Mouse (Mus musculus): ENCODE results near the gene Fkbp7. TPM values are rescaled to one million over a fixed set of nuclear protein-coding genes. Genes with fewer than 3 reads are reported as not detected.

Fkbp7 gene
- polyA plus RNA-seq, 1 experiment from 2014 or later: 25.5 TPM

GRCm38 (mm10) chr2:76682301-76682700, 9.4 kb upstream of the Fkbp7 start:
- H3K4me3 ChIP-seq: no peak overlapping the region
- 84% methylated on average over 8 of the region's 8 CpGs for WGBS
- ATAC-seq (ENCODE audit: low read depth): no peak

GRCm38 (mm10) chr2:76676401-76677226, 3.7 kb upstream of the Fkbp7 start:
- peaks cover 12% of the 10 kb centered on the region for H3K36me3 ChIP-seq

More at GRCm38 (mm10) chr2:76682301-76682700, 9.4 kb upstream of the Fkbp7 start:
- Histone ChIP-seq H3K27me3 (no peaks in the 10 kb centered on the region), H3K4me1 (replicated peaks) (peaks cover 10% of the 10 kb centered on the region), H3K4me2 (no peak overlapping the region), H3K27ac (replicated peaks) (no peak overlapping the region), H3K36me3 (peaks cover 65% of the 10 kb centered on the region), H3K9me3 (no peaks in the 10 kb centered on the region), H3K9ac (no peak overlapping the region)

GRCm38 (mm10) chr2:76675949-76676348, 3.0 kb upstream of the Fkbp7 start:
- 9% methylated on average over 4 of the region's 4 CpGs for WGBS
- H3K27me3 ChIP-seq: no peaks in the 10 kb centered on the region
- H3K4me1 ChIP-seq (replicated peaks): peaks cover 55% of the 10 kb centered on the region
- H3K4me3 ChIP-seq: peak overlapping the region; percentile 93
- H3K9ac ChIP-seq: peak overlapping the region; percentile 89
- no peak overlapping the region for H3K27ac ChIP-seq (replicated peaks)
- H3K9me3 ChIP-seq: no peaks in the 10 kb centered on the region
- peak overlapping the region; percentile 76 for H3K4me2 ChIP-seq
- no peak for ATAC-seq (ENCODE audit: low read depth)
- peaks cover 9% of the 10 kb centered on the region; the same call in 1 of the 2 replicates for H3K36me3 ChIP-seq

More at GRCm38 (mm10) chr2:76676401-76677226, 3.7 kb upstream of the Fkbp7 start:
- Histone ChIP-seq H3K4me3 (peak overlapping the region; percentile 93), H3K27me3 (no peaks in the 10 kb centered on the region), H3K9ac (peak overlapping the region; percentile 89), H3K9me3 (no peaks in the 10 kb centered on the region), H3K4me2 (peak overlapping the region; percentile 76), H3K27ac (replicated peaks) (no peak overlapping the region), H3K4me1 (replicated peaks) (peaks cover 49% of the 10 kb centered on the region)
- ATAC-seq (ENCODE audit: low read depth): no peak
- WGBS: 35% methylated on average over 13 of the region's 13 CpGs

- Histone ChIP-seq H3K9ac (peak overlapping the region; percentile 89), H3K4me3 (peak overlapping the region; percentile 93), H3K27ac (replicated peaks) (peak overlapping the region; percentile 90), H3K36me3 (peaks cover 8% of the 10 kb centered on the region; the same call in 1 of the 2 replicates), H3K4me2 (peak overlapping the region; percentile 76), H3K4me1 (replicated peaks) (peaks cover 55% of the 10 kb centered on the region), H3K27me3 (no peaks in the 10 kb centered on the region), H3K9me3 (no peaks in the 10 kb centered on the region)
- WGBS: under 1% methylated on average over 31 of the region's 44 CpGs
- ATAC-seq (ENCODE audit: low read depth): peak; percentile 66
Observed at GRCm38 (mm10) chr2:76675451-76675850, 2.5 kb upstream of the Fkbp7 start.

- 4% methylated on average over 50 of the region's 52 CpGs for WGBS
- peaks cover 7% of the 10 kb centered on the region; the same call in 1 of the 2 replicates for H3K36me3 ChIP-seq
- H3K4me3 ChIP-seq: peak within 1 kb of the TSS; percentile 93
- H3K4me2 ChIP-seq: peak within 1 kb of the TSS; percentile 76
- peak within 1 kb of the TSS; percentile 89 for H3K9ac ChIP-seq
- H3K9me3 ChIP-seq: no peaks in the 10 kb centered on the region
- no peaks in the 10 kb centered on the region for H3K27me3 ChIP-seq
- peak; percentile 68 for ATAC-seq (ENCODE audit: low read depth)
- peaks cover 55% of the 10 kb centered on the region for H3K4me1 ChIP-seq (replicated peaks)
- peak within 1 kb of the TSS; percentile 90 for H3K27ac ChIP-seq (replicated peaks)
Observed at GRCm38 (mm10) chr2:76674725-76675427, 2.0 kb upstream of the Fkbp7 start, which contains the start of gene Plekha3. TSS of gene Plekha3 (plus strand) at chr2:76675281.

GRCm38 (mm10) chr2:76673472-76674081, 661 bp upstream of the Fkbp7 start:
- Histone ChIP-seq H3K4me3 (peak overlapping the region; percentile 48), H3K4me1 (replicated peaks) (peaks cover 55% of the 10 kb centered on the region), H3K27ac (replicated peaks) (peak overlapping the region; percentile 81), H3K4me2 (peak overlapping the region; percentile 76), H3K27me3 (no peaks in the 10 kb centered on the region), H3K36me3 (peaks cover 4% of the 10 kb centered on the region; the same call in 1 of the 2 replicates), H3K9ac (peak overlapping the region; percentile 76), H3K9me3 (no peaks in the 10 kb centered on the region)
- no peak for ATAC-seq (ENCODE audit: low read depth)
- 33% methylated on average over 7 of the region's 7 CpGs for WGBS

- H3K4me1 ChIP-seq (replicated peaks): peaks cover 45% of the 10 kb centered on the region
- H3K4me3 ChIP-seq: peak overlapping the region; percentile 48
- WGBS: 43% methylated on average over 9 of the region's 9 CpGs
- no peaks in the 10 kb centered on the region for H3K27me3 ChIP-seq
- H3K9ac ChIP-seq: peak overlapping the region; percentile 76
- no peaks in the 10 kb centered on the region for H3K9me3 ChIP-seq
- no peak for ATAC-seq (ENCODE audit: low read depth)
- peak overlapping the region; percentile 76 for H3K4me2 ChIP-seq
- peak overlapping the region; percentile 81 for H3K27ac ChIP-seq (replicated peaks)
- no peaks in the 10 kb centered on the region for H3K36me3 ChIP-seq
Observed at GRCm38 (mm10) chr2:76672134-76672745, 676 bp downstream of the Fkbp7 start.

- peak overlapping the region; percentile 48 for H3K4me3 ChIP-seq
- H3K36me3 ChIP-seq: no peaks in the 10 kb centered on the region
- H3K4me1 ChIP-seq (replicated peaks): peaks cover 39% of the 10 kb centered on the region
- peak overlapping the region; percentile 76 for H3K9ac ChIP-seq
- no peaks in the 10 kb centered on the region for H3K9me3 ChIP-seq
- H3K27ac ChIP-seq (replicated peaks): no peak overlapping the region
- H3K27me3 ChIP-seq: no peaks in the 10 kb centered on the region
- 81% methylated on average over 6 of the region's 6 CpGs for WGBS
- H3K4me2 ChIP-seq: peak overlapping the region; percentile 76
- no peak for ATAC-seq (ENCODE audit: low read depth)
Observed at GRCm38 (mm10) chr2:76671641-76672040, 1.3 kb downstream of the Fkbp7 start.

GRCm38 (mm10) chr2:76667200-76667599, 5.7 kb downstream of the Fkbp7 start:
- H3K4me1 ChIP-seq (replicated peaks): peaks cover 12% of the 10 kb centered on the region
- no peak overlapping the region for H3K9ac ChIP-seq
- H3K4me2 ChIP-seq: no peak overlapping the region
- no peaks in the 10 kb centered on the region for H3K27me3 ChIP-seq
- WGBS: 85% methylated on average over 5 of the region's 5 CpGs
- ATAC-seq (ENCODE audit: low read depth): no peak
- no peak overlapping the region for H3K4me3 ChIP-seq
- no peak overlapping the region for H3K27ac ChIP-seq (replicated peaks)
- H3K9me3 ChIP-seq: no peaks in the 10 kb centered on the region
- peaks cover 29% of the 10 kb centered on the region for H3K36me3 ChIP-seq

- no peaks in the 10 kb centered on the region for H3K9me3 ChIP-seq
Observed at GRCm38 (mm10) chr2:76665531-76665930, 7.4 kb downstream of the Fkbp7 start.

GRCm38 (mm10) chr2:76659419-76659818, 13.5 kb downstream of the Fkbp7 start:
- WGBS: 45% methylated on average over 8 of the region's 8 CpGs
- no peak overlapping the region for H3K4me3 ChIP-seq
- H3K27me3 ChIP-seq: no peaks in the 10 kb centered on the region
- no peaks in the 10 kb centered on the region for H3K9me3 ChIP-seq
- peaks cover 24% of the 10 kb centered on the region for H3K36me3 ChIP-seq
- ATAC-seq (ENCODE audit: low read depth): no peak
- no peaks in the 10 kb centered on the region for H3K4me1 ChIP-seq (replicated peaks)
- H3K27ac ChIP-seq (replicated peaks): no peak overlapping the region
- H3K4me2 ChIP-seq: no peak overlapping the region
- no peak overlapping the region for H3K9ac ChIP-seq

More at GRCm38 (mm10) chr2:76665531-76665930, 7.4 kb downstream of the Fkbp7 start:
- 96% methylated on average over 7 of the region's 7 CpGs for WGBS
- ATAC-seq (ENCODE audit: low read depth): no peak
- no peak overlapping the region for H3K4me2 ChIP-seq
- no peak overlapping the region for H3K9ac ChIP-seq
- H3K36me3 ChIP-seq: peaks cover 36% of the 10 kb centered on the region
- H3K27me3 ChIP-seq: no peaks in the 10 kb centered on the region
- no peak overlapping the region for H3K4me3 ChIP-seq
- H3K4me1 ChIP-seq (replicated peaks): no peaks in the 10 kb centered on the region
- H3K27ac ChIP-seq (replicated peaks): no peak overlapping the region
